Mouse (Mus musculus) E14TG2a.4 (cell line): Measurements from ENCODE around the gene Stx12.

ENCODE experiments used
- CTCF ChIP-seq: conservative IDR thresholded peaks from 2 replicates; pipeline ENCODE4 v1.5.1; 2014; ENCODE audit warnings: low read length
- NANOG ChIP-seq: IDR thresholded peaks from 2 replicates; pipeline ENCODE4 v1.6.1; 2014; ENCODE audit warnings: borderline replicate concordance, low read length, mixed read lengths

DNA sequence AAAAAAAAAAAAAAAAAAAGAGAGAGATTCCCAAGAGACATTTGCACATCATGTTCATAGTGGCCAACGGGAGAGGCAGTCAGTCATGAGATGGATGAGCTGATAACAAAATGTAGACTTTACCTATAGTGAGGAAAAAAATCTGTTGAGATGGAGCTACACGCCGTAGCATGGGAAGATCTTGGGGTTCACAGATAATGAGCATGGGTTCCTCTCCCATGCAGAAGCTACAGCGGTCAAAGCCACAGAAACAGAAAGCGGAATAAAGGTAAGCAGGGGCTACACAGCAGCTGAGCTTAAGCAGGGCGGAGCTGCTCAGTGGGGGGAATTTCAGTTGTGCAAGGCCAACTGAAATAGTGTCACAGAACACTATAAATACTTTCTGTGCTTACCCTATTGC is 80.0 kb downstream of the Stx12 start:
- TF ChIP-seq NANOG (no peak), CTCF (no peak)
